Mouse (Mus musculus) testis, adult 10 weeks (tissue): ENCODE data around the gene Tlr6. TPM values are rescaled to one million over a fixed set of nuclear protein-coding genes. Genes with fewer than 3 reads are reported as not detected.

Experiments
- polyA plus RNA-seq: library from polyadenylated mRNA; stranded (reverse); fragments of 350-450 nt; fragmentation: Illumina TruSeq; extraction: RNeasy Lipid Tissue Mini Kit (QIAGEN cat#74804); gene quantifications from one replicate; pipeline ENCODE4 v1.2.3, GENCODE M21; 2014; ENCODE audit warnings: low read depth, low replicate concordance

Tlr6 gene
- 0.28 TPM for polyA plus RNA-seq

GRCm38 (mm10) chr5:64959843-64960230 lies at the start of gene Tlr6:
TSS of gene Tlr6 (minus strand) at chr5:64960097.

GRCm38 (mm10) chr5:64969861-64970771 lies 10.2 kb upstream of the Tlr6 start, which contains the start of gene Fam114a1:
TSS of gene Fam114a1 (plus strand) at chr5:64970071.

Other genes starting within 250 kb of the Tlr6 start
- gene Klf3, start 156.7 kb downstream of the Tlr6 start, polyA plus RNA-seq = 5.2 TPM
- 0.64 TPM for gene Tlr1, start 26.5 kb downstream of the Tlr6 start, polyA plus RNA-seq
- gene Fam114a1, start 10.0 kb upstream of the Tlr6 start, polyA plus RNA-seq = 4.2 TPM
- 49.9 TPM for gene Tmem156, start 132.0 kb upstream of the Tlr6 start, polyA plus RNA-seq
- gene Klhl5, start 147.4 kb upstream of the Tlr6 start, polyA plus RNA-seq = 28.3 TPM
- gene Wdr19, start 239.6 kb upstream of the Tlr6 start, polyA plus RNA-seq = 49.3 TPM